Mouse (Mus musculus) hindlimb bud, embryonic 11.5 days (tissue): ENCODE data around the gene Hoxd10.

Experiments used
- DNase-seq: peaks from one replicate; pipeline ENCODE4 v3.0.0-alpha.2; 2012; ENCODE audit warnings: low read depth, low spot score; ENCODE audit errors: extremely low spot score

Hoxd10 gene

GRCm38 (mm10) chr2:74741252-74741978, 49.7 kb downstream of the Hoxd10 start:
- DNase-seq, result no peak

DNA sequence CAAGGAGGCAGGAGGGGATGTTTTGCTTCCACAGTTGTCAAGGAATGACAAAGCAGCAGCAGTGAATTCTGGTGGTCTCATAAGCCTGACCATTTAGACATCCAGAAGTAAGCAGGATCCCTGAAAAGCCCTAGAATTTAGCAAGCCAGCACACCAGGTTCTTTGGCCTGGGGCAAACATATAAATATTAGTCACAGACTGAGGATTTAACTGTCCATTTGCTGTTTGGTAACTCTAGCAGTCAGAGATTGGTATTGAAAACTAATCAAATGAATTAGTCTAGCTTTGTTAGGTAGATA, 50.2 kb downstream of the Hoxd10 start:
- no peak for DNase-seq
